Mouse (Mus musculus) retina, adult 2 months (tissue): ENCODE results near the gene Morn2.
"Not testable (repeated sequence)": the region's sequence is repeated elsewhere in the genome, so short reads cannot be mapped to it uniquely, and the experiment has no call there.

Source experiments
- DNase-seq: peaks from one replicate; pipeline ENCODE4 v3.0.0-alpha.2; 2012; ENCODE audit warnings: low read depth, low spot score

The Morn2 gene

DNA sequence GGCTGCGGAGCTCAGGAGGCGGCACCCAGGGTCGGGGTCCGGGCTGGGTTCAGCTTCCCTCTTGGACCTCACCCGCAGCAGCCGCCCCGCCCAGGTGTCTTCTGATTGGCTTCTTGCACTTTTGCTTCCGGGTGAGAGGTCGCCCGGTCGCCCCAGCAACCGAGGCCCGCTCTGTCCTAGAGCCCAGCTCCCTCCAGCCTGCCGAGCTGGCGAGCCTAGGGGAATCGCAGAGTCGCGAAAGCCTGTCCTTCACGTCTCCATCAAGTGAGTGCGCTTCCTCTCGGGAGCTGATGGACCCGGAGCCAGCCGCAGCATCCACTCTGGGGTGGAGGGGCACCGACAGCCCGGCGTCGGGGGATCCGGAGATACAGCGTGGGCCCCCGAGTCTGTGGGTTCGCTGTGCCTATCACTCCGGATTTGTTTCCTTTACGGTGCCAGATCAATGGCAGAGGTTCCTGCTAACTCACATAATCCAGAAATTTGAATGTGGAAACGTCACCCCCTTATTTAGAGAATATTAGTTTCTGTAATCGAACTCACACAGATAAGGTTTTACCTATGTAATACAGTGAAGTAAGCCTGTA, at the start of gene Morn2, which contains the start of gene Dhx57:
Morn2 (plus strand) TSS at position 130 of the 584 bp plus-strand sequence.
Dhx57 (minus strand) TSS at position 403 of the 584 bp plus-strand sequence.
- DNase-seq: peak; percentile 88

DNA sequence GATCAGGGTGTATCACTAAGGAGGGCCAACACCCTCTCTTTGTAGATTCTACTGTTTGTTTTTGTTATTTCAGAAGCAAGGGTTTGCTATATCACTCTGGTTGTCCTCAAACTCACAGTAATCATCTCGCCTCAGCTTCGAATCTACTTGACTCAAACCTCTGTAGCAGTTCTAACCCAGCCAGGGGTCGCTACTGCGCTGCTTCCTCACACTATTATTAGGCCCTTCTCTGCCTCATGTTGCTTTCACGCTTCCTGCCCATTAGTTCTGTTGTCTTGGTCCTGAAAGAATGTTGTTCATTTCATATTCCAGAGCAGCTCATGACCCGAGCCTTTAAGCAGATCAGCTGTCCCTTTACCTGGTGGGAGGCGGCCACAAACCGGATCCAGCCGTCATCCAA, 48.4 kb upstream of the Morn2 start:
- no peak for DNase-seq

DNA sequence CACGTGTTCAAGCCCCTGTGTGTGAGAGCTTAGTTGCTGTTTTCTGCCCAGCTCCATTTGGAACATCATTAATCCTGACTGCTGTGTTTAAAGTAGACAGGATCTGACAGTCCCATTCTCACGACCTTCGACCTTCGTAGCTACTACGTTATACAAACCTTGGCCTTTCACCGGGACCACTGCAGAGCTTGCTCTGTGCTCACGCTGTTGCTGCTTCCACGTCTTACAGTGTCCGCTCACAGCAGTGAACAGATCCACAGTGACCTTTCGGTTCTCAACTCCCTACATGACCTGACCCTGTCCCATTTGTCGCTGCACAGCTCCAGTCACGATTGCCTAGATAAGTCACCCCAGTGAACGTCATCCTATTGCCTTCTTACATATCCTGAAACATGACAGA, 46.9 kb upstream of the Morn2 start:
- DNase-seq: no peak

DNA sequence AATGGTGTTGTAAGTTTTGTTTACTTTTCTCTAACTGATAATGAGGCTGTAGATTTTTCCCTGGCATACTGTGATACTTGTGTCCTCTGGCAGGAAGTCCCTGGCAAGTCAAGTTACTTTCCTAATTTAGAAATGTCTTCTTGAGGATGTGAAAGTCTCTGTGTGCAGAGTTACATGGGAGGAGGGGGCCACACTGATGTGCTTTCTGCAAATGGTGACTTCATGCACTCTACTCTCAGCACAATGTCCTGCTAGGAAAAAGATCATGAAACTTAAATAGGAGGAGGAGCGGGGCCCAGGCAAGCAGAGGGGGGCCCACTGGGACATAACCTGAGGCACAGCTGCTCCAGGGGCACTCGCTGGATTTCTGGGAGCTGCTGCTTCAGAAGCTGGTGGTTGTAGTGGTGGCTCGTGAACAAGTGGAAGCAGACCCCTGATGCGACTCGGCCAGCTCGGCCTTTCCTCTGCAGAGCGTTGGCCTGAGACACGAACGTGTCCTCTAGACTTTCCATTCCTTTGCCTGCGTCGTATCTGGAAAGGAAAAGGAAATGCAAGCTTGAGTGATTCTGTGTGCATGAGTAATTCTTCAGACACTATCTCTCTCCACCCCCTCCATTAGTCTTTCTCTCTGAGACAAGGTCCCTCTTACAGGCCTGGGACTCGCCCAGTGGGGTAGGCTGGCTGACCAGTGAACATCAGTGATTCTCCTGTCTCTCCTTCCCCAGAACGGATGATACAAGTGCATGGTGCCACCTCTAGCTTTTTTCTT, 37.1 kb upstream of the Morn2 start:
- no peak for DNase-seq

DNA sequence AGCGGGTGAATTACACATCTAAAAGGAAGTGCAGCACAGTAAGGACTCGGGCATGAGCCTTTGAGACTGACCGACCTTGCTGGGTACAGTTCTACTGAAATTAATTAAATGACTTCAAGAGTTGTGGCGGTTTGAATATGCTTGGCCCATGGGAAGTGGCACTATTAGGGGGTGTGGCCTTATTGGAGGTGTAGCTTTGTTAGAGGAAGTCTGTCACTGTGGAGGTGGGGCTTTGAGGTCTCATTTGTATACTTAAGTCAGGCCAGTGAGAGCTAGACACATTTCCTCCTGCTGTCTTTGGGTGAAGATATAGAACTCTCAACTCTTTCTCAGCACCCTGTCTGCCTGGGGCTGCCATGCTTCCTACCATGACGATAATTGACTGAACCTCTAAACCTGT, 35.6 kb upstream of the Morn2 start:
- DNase-seq: no peak

DNA sequence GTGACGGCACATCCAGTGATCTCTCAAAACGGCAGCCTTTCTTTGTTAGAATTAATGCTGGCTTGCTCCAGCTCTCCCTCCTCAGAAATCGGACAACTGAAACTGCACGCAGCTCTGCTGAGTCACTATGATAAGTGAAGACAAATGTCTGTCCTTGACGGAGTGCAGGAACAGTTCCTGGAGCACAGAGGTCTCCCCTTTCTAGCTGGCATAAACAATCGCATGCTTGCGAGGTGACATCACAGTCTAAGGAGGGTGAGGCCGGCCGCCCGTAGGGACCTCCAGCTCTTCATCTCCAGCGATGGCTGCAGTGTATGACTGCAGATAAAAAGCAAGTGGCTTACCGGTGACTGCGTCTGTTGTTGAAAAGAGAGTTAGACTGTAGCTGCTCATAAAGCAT, 34.8 kb upstream of the Morn2 start:
- no peak for DNase-seq

DNA sequence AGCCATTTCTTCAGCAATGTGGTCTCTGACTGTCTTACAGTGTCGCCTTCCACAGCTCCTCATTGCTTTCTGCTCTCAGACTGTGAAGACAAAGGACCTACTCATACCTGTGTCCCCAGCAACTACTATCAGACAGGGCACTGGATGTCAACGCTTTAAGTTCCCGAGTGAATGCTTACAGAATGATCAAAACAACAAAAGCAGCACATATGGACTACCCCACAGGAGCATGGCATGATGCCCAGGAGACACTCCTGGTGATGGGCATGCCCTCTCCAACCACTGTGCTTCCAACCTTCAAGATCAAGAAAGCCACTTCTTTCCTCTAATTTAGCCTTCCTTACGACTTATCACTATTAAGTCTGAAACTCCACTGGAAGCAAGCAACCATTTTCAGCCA, 22.9 kb upstream of the Morn2 start:
- no peak for DNase-seq

DNA sequence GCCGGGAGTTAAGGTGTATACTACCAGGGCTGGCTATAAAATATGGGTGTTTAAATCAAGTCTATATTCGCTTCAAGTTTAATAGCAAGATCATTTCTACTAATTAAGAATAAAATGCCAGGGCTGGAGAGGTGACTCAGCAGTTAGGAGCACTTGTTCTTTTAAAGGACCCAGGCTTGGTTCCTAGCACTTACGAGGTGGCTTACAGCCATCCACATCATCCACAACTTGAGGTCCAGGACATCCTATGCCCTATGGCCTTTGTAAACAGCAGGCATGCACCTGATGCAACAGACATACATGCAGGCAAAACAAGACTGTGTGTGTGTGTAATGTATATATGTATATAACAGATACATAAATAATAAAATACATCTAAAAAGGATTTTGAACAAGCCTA, 21.9 kb upstream of the Morn2 start:
- DNase-seq: no peak

DNA sequence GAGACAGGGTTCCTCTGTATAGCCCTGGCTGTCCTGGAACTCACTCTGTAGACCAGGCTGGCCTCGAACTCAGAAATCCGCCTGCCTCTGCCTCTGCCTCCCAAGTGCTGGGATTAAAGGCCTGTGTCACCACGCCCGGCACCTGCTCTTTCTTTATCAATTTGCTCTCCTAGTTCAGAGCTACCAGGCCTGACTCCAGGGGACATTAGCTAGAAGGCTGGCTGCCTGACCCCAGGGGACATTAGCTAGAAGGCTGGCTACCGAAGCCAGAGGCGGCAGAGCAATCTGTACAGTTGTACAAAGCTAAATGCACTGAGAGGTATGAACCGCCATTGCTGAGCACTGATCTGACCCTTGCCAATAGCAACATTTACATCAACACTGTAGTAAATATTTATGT, 19.4 kb upstream of the Morn2 start:
- not testable (repeated sequence) for DNase-seq

DNA sequence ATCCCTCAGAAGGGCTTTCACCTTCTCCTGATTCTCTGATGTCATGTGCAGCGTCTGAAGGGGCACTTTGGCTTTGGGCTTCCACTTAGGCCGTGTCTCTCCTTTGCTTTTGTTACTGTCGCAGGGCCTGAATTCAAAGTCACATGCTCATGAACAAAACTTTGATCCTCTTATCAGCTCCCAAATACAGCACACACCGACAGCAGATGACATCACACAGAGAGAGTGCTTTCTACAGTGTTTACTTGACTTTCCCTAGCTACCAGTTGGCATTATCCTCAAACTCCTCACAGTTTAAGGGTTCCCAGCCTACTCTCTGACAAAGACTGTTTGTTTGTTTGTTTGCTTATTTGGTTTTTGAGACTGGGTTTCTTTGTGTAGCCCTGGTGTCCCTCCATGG, 11.7 kb upstream of the Morn2 start:
- no peak for DNase-seq

DNA sequence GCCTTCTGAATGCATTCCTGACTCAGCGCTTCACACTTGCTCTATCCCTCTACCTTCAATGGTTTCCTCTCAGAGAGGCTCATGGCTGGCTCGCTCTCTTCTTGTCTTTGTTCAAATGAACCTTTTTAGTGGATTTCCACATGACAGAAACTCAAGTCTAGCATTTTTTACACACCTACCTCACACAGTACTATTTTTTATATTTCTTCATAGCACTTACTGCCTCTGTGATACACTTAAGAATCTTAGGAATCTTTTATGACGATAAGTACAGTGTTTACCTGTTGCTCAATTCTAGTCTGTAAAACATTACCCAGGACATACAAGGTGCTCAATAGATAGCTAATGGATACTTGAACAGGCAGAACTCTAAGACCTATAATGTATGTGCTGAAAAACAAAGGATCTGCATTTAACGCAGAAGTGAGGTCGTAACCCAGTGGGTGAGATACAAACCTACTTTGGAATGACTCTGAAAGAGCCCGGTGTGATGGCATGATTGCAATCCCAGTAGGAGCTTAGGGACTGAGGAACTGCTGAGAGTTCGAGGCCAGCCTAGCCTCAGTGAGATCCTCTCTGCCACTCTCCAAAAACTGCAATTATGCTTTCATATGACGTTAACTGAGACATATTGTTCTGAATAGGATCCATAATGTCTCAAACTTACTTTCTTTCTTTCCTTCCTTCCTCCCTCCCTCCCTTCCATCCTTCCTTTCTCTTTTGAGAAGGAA, 10.5 kb upstream of the Morn2 start:
- DNase-seq: no peak

DNA sequence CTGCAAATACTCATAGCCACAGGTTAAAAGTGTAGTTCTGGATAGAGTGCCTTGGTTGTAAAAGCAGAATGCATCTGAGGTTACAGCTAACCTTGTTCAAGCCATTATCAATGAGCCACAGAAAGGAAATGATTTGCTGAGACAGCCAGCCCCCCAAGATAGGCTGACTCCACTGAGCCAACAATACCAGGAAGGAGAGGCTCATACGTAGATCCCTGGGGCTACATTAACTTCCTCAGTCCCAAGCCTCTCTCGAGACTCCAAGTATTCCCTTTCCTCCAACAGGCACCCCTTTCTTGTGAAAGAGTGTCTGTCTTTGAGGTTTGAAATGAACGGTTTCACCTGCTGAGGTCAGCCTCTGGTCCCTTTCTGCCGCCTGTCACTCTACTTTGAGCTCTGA, 5.6 kb upstream of the Morn2 start:
- DNase-seq: no peak

DNA sequence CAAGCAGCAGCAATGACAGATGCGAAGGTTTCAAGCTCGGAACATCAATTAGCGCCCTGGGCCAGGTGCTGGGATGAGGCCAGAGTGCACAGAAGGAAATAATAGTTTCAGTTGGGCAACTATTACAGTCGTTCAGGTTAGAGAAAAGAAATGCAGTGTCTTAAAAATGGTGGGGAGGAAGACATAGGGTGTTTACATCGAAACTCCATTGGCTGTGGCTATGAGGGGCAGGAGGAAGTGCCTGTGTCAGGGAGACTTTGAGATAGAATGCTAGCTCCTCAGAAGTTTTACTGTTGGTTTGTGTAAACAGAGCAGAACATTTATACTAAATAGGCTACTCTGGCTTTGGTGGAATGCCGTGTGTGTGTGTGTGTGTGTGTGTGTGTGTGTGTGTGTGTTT, 2.0 kb upstream of the Morn2 start:
- DNase-seq: no peak

DNA sequence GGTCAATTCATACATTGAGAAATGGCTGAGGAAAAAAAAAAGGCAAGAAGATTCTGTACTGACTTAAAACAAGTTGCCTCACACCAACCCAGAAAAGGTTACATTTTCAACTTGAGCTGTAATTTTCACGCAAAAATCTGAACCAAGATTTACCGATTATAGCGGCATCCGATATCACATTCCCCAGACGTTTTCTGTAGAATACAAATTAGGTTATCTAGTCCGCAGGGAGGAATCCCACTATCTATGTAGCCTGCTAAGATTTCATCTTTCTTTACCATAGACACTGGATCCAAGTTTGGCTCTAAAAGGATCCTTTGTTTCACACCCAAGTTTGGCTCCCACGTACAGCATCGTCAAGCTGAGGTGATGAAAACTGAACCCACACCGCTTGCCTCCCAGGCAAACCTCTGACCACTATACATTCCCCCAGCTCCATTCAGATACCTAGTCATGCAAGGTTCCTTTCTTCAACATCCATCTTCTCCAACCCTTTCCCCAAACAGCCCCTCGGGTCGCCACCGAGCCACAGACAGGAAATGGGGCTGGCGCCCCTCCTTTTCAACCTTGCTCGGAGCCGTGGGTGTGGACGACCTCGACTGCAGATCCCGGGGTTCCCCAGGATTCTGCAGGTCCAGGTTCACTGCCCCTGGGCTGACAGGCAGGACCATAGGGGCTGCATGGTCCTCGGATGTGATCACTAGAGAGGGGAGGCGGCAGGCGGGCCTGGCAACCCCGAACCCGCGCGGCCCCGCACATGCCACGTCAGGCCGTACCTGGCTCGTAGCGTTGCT, 526 bp upstream of the Morn2 start:
- DNase-seq: no peak

DNA sequence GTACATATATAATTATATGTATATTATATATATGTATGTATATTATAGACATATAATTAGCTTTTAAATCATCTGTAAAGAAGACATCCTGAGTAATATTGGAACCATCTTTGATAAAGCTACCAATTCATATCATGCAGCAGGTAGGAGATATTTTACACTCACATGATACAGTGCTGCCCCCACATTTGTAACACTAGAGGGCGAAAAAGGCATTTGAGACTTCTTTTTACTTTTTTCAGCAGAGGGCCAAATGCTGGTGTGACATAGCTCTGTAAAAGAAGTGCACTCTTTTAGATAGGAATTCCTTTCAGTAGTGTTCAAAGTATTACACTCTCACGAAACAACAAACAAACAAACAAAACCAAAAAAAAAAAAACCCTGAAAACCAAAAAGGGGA, 1.1 kb downstream of the Morn2 start:
- DNase-seq: no peak

DNA sequence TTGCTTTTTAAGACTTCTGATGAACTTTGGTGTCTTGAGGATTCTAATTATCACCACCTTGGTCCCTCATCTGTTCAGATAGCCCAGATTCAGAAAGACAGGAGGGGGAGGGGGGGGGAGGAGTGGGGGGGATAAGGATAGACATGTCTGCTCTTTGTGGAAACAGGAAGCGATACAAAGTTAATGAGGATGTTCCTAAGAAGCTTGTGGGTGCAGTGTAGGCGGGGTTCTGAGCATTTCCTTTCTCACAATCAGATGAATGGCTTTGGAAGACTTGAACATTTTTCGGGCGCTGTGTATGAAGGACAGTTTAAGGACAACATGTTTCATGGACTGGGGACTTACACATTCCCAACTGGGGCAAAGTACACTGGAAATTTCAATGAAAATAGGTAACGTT, 5.3 kb downstream of the Morn2 start:
- DNase-seq: no peak

DNA sequence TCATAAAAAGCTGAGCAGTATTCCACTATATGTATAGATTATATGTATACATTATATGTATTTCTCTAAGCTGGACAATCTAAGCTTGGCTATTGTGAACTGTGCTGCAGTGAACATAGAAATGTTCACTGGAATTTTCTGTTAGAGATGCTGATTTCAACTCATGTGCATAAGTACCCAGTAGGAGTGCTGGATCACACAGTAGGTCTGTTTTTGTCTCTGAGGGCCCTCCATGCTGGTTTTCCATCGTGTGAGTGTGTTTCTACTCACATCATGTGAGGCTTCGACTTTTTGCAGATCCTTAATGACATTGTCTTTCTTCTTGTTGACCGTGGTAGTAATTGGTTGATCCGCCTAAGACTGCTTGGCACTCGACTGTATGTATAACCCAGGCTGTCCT, 8.8 kb downstream of the Morn2 start:
- DNase-seq: no peak

DNA sequence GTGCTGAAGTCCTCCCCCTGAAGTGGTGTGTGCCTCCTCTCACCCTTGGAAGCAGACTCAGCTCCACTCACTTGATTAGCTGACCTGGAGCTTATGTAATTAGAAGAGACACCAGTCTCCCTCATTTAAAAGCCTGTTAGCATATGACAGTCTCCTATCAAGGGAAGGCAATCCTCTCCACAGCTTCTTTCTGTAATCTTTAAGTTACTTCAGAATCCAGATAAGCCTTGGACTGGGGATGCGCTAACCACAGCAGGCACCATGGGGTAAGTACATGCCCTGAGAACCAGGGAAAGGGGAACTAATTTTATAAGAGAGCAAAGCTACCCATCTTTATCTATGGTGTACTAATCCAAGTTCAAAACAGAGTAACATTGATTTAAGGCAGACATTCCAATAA, 17.2 kb downstream of the Morn2 start, which contains the start of gene Arhgef33:
Arhgef33 (plus strand) TSS at position 157 of the 400 bp plus-strand sequence.
- DNase-seq: no peak

DNA sequence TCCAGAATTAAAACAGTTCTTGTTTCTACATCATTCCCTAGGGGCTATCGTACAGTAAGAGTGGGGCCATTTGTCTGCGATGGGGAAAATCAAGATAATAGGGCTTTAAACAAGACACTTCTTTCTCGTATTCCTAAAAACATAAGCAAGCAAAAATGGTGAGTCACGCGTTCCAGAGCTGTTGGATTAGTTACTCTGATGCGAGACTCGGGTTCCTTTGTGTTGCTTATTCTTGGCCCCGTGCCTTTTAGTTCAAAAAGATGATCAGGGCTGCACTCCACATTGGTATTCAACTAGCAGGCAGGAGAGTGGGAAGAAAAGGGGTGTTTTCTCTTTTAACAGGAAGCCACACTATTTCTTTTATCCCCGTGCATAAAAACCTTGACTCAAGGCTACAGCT, 21.8 kb downstream of the Morn2 start:
- no peak for DNase-seq

DNA sequence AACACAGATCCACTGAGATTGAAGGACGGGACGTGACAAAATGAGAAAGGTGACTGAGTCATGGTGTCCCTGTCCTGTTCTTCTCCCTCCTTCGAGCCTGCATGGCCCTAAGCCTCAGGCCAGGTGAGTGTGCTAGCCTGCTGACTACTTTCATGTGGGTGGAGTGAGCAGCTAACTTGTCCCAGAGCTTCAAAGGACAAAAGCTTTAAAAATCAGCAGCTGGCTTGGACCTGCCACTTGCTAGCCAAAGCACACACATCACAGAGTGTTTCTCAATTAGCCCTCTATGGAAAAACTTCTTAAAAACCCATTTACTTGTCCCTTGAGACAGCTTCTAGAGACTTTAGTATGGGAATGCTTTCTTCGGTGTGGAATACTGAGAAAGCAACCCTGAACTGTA, 22.4 kb downstream of the Morn2 start:
- DNase-seq: no peak

DNA sequence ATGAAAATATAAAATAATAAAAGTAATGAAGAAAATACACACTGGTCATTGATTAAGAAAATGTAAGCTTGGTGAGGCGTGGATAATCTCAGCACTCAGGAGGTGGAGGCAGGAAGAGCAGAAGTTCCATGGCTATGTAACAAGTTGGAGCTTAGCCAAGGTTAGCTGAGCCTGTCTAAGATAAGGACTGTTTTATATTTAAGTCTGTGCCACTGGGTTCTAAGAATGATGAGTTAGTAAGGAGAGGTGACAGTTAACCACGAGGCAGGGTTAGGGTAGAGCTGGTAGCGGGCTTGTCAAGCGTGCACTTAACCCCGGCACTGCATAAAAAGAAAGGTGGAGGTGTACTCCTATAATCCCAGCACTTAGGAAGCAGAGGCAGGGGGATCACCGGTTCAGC, 32.2 kb downstream of the Morn2 start:
- DNase-seq: no peak

DNA sequence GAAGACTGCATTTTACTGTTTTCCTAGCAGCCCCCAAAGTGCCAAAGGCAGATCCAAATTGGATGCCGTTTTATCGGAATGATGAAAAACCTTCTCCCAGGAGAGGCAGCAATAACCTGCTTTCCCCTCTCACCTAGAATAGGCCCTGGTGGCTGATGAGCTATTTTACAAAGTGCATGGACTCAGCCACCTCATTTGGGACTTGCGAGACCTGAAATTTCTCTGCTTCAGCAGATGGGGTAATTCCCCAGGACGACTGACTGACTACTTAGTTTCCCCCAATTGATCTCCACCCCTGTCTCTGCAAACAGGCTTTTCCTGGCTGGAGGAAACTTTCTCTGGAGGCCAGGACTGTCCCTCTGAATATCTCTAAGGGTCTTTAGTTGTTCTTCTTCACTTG, 33.0 kb downstream of the Morn2 start:
- DNase-seq: no peak
